ENCODE assay signal across 22 mouse cellular contexts in the genomic region with DNA sequence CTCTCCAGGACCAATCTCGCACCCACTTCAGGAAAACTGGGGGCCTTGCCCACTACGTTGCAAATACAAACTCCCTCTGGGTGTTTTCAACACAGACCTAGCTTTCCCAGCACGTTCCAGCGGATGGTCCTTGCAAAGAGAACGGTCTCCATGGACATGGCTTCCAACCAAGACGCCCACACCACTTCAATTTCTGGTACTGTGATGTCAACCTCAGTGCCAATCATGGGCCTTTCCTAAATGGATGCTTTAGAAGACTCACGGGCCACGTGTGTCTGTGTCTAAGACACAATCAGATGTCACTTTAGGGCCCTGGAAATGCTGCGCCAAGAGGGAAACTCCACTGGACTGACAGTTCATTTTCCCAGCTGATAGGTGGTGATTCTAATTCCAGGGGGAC.
"Had no signal": no experiment of that assay in that cellular context is flagged by ENCODE, and none has a peak within 500 bp of the region (broad histone marks: within the 10 kb centered on the region; RNA-seq: fewer than 3 reads in every experiment).

No protein-coding gene starts in this region.

- H3K4me3 ChIP-seq: gastrocnemius, adult 2 months; heart, embryonic 10.5 days; heart, embryonic 12.5 days; hindbrain, embryonic 10.5 days; hindbrain, embryonic 12.5 days; intestine, embryonic 15.5 days; limb, embryonic 10.5 days; limb, embryonic 12.5 days; liver, embryonic 13.5 days; liver, embryonic 15.5 days had no signal

- H3K27ac ChIP-seq: gastrocnemius, adult 2 months; heart, embryonic 10.5 days; hindbrain, embryonic 10.5 days; hindbrain, embryonic 12.5 days; hindbrain, embryonic 14.5 days; intestine, embryonic 15.5 days; limb, embryonic 10.5 days; limb, embryonic 12.5 days; liver, embryonic 13.5 days; liver, embryonic 15.5 days had no signal

- DNase-seq: gastrocnemius, adult 2 months; gastrocnemius, postnatal 10 days; gastrocnemius, postnatal 25 days; heart, adult 18-20 months; heart, postnatal 10 days; heart, postnatal 4 days; kidney, adult 18-20 months; kidney, adult 8-10 months; kidney, postnatal 10 days; kidney, postnatal 25 days; kidney, postnatal 4 days; liver; liver, embryonic 13.5 days had no signal
